Mouse (Mus musculus) brain, embryonic 14.5 days (tissue): ENCODE results near the gene Sh3bp2.

Source experiments
- CTCF ChIP-seq: fragments of 200-500 bp; IDR thresholded peaks from 2 replicates; pipeline ENCODE4 v1.5.1; 2012; ENCODE audit warnings: inconsistent platforms, mild to moderate bottlenecking, moderate library complexity, borderline replicate concordance; ENCODE audit not compliant: insufficient read depth, insufficient read length; ENCODE audit errors: extremely low read depth
- POLR2A ChIP-seq: fragments of 200-500 bp; IDR thresholded peaks from 2 replicates; pipeline ENCODE4 v1.6.1; 2012; ENCODE audit warnings: mild to moderate bottlenecking, inconsistent platforms, borderline replicate concordance; ENCODE audit not compliant: poor library complexity, insufficient read depth, insufficient read length, severe bottlenecking; ENCODE audit errors: extremely low read depth

DNA sequence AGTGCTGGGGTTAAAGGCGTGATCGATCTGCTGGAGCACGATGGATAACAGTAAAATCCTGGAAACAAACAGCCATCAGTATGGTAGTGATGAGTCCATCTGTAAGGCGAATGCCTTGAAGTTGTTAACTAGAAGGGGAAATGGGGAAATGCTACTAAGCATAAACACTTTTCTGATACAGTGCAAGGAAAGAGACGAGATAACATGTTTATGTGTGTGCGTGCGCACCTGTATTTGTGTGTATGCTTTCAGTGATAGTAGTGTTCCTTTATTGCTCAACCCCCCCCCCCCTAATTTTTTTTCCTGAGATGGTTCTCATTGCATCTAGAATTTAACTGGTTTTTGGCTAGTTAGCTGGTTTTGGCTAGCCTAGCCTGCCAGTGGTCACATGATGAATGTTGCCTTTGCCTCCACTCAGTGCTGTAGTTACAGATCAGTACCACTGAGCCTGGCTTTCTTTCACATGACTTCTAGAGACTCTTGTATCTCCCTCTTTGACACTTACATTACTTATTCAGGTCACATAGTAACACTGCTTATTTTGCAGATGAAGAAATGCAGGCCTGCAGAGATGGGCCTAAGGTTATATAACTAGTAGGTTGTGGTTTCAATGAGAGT lies 52.5 kb downstream of the Sh3bp2 start:
- no peak for TF ChIP-seq POLR2A
- TF ChIP-seq CTCF, result no peak
